Mouse (Mus musculus) heart, adult 2 months (tissue): ENCODE results near the gene Mocs1.

Experiments
- CTCF ChIP-seq: fragments of 200-600 bp; IDR thresholded peaks from 2 replicates; pipeline ENCODE4 v1.8.1; 2022; ENCODE audit warnings: antibody characterized with exemption, mild to moderate bottlenecking, moderate library complexity
- EP300 ChIP-seq: fragments of 200-500 bp; IDR thresholded peaks from 2 replicates; pipeline ENCODE4 v1.6.1; 2011; ENCODE audit warnings: low read depth, low read length, control low read depth; ENCODE audit not compliant: insufficient read depth
- POLR2A ChIP-seq: fragments of 200-500 bp; IDR thresholded peaks from 2 replicates; pipeline ENCODE4 v1.6.1; 2011; ENCODE audit warnings: mild to moderate bottlenecking, low read depth, low read length, control low read depth; ENCODE audit not compliant: insufficient read depth

GRCm38 (mm10) chr17:49464884-49465283, 36.7 kb downstream of the Mocs1 start:
- TF ChIP-seq CTCF (no peak), POLR2A (no peak), EP300 (no peak)
